Mouse (Mus musculus) thymus, postnatal 36 days (tissue): ENCODE results near the gene Vmn2r87.
"Not testable (repeated sequence)": the region's sequence is repeated elsewhere in the genome, so short reads cannot be mapped to it uniquely, and the experiment has no call there.

ENCODE experiments used
- DNase-seq, 2 experiments: peaks; one replicate each; pipeline ENCODE4 v3.0.0; 2022; ENCODE audit warnings: mixed read lengths in 2 of 2

Vmn2r87 gene

GRCm38 (mm10) chr10:130497296-130497695 lies at the start of gene Vmn2r87:
Vmn2r87 (minus strand) TSS chr10:130497396.
- DNase-seq: no peak

GRCm38 (mm10) chr10:130544331-130544730 lies 47.1 kb upstream of the Vmn2r87 start:
- DNase-seq: not testable (repeated sequence)

- DNase-seq: peak; percentile 72 to 75
Measured at GRCm38 (mm10) chr10:130541931-130542691, 44.9 kb upstream of the Vmn2r87 start.

- peak; percentile 13 to 22 for DNase-seq
Measured at GRCm38 (mm10) chr10:130536101-130536500, 38.9 kb upstream of the Vmn2r87 start.

- no peak for DNase-seq
Measured at GRCm38 (mm10) chr10:130527926-130528325, 30.7 kb upstream of the Vmn2r87 start.

GRCm38 (mm10) chr10:130470311-130470760 lies 26.9 kb downstream of the Vmn2r87 start:
- DNase-seq: no peak

GRCm38 (mm10) chr10:130455950-130456349 lies 41.2 kb downstream of the Vmn2r87 start, which contains the start of gene Vmn2r86:
Vmn2r86 (minus strand) TSS chr10:130456050.
- DNase-seq: not testable (repeated sequence)

GRCm38 (mm10) chr10:130444776-130445175 lies 52.4 kb downstream of the Vmn2r87 start:
- DNase-seq: peak in 1 of 2 experiments; percentile 3

GRCm38 (mm10) chr10:130434185-130434898 lies 62.9 kb downstream of the Vmn2r87 start:
- DNase-seq: not testable (repeated sequence)

GRCm38 (mm10) chr10:130429603-130430002 lies 67.6 kb downstream of the Vmn2r87 start, which contains the start of gene Vmn2r85:
Vmn2r85 (minus strand) TSS chr10:130429703.
- not testable (repeated sequence) for DNase-seq

- not testable (repeated sequence) for DNase-seq
Measured at GRCm38 (mm10) chr10:130422368-130422767, 74.8 kb downstream of the Vmn2r87 start.
